Mouse (Mus musculus): ENCODE data around the gene Cyb5r1.

Gene Cyb5r1

GRCm38 (mm10) chr1:134399735-134400134 lies 5.6 kb upstream of the Cyb5r1 start:
- CTCF ChIA-PET, result interaction anchor here in 2 of 4 experiments (0.5 to 1.0 kb wide), 4 partner anchors 18 to 707 kb away, joined by 3 to 5 read pairs (median 3); partner anchors contain the start of gene Klhl12 (in 1 of the 2)

DNA sequence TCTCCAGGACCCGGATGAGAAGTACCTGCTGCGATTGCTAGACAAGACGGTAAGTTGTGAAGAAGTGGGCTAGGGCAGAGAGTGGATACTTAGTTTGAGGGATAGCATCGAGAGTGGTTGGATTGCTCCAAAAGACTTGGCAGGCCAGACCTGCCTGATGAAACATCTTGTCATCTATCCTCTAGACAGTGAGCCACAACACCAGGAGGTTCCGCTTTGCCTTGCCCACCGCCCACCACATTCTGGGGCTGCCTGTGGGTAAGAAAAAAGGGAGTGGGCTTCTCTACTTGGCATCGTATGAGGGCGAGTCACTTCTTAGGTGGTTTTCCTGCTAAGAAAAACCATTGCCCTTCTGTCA lies 1.0 kb downstream of the Cyb5r1 start:
- POLR2A ChIA-PET, result interaction anchor here (0.6 to 2.0 kb wide), 63 partner anchors 8 to 739 kb away, joined by 3 to 69 read pairs (median 4); partner anchors contain the start of genes Adipor1 (in 4 of the 4), Klhl12 (in 3 of the 4), Rabif (in 3 of the 4) and Btg2 (in 1 of the 4)
- CTCF ChIA-PET, result interaction anchor here in 3 of 4 experiments (0.7 to 1.3 kb wide), 5 partner anchors 9 to 113 kb away, joined by 3 to 8 read pairs (median 4); partner anchors contain the start of gene Adipor1 (in 2 of the 3)

More at GRCm38 (mm10) chr1:134399735-134400134, 5.6 kb upstream of the Cyb5r1 start:
- POLR2A ChIA-PET, result interaction anchor here in 3 of 4 experiments (0.5 to 1.4 kb wide), 10 partner anchors 11 to 55 kb away, joined by 3 to 6 read pairs (median 4); partner anchors contain the start of genes Adipor1 (in 3 of the 3) and Klhl12 (in 1 of the 3)

DNA sequence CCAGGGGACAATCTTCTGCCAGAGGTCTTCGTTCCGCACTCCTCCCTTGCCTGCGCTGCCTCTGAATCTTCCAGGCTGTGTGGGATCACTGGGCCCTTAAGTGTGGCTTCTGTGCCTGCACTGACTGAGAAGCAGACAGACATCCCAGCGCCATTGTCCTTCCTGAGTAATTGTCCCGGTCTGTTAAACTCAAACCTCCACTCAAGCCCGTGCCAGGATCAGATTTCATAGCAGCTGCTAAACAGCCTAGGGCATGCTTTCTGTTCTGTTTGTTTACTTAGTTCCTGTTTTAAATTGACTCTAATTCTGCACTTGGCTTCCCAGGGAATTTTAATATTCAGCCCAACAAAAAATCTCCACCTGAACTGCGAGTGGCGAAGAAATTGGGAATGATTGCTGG lies 2.7 kb downstream of the Cyb5r1 start:
- ChIA-PET POLR2A (interaction anchor here in 2 of 4 experiments (0.6 to 1.5 kb wide), 2 partner anchors 26 to 740 kb away, joined by 3 read pairs; no protein-coding TSS in a partner anchor), CTCF (no interaction called here)

GRCm38 (mm10) chr1:134411706-134412629 lies 6.6 kb downstream of the Cyb5r1 start:
- ChIA-PET CTCF (interaction anchor here in 3 of 4 experiments (0.6 to 1.4 kb wide), 4 partner anchors 11 to 260 kb away, joined by 3 to 5 read pairs (median 3); no protein-coding TSS in a partner anchor), POLR2A (interaction anchor here in 3 of 4 experiments (0.8 to 1.4 kb wide), 4 partner anchors 12 to 40 kb away, joined by 3 to 6 read pairs (median 4); no protein-coding TSS in a partner anchor)

DNA sequence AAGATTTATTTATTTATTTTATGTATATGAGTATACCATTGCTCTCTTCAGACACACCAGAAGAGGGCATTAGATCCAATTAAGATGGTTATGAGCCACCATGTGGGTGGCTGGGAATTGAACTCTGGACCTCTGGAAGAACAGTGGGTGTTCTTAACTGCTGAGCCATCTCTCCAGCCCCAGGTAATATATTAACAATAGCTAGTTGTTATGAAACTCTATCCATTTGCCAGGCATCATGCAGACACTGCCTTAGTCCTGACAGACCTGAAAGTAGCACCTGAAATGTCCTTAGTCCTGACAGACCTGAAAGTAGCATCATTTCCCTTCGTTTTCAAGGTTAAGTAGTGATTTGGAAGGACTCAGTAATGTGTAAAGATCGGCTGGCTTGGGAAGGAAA lies 8.7 kb downstream of the Cyb5r1 start:
- CTCF ChIA-PET, result interaction anchor here in 1 of 4 experiments (0.6 kb wide), 1 partner anchor 384 kb away, joined by 3 read pairs; no protein-coding TSS in a partner anchor
- POLR2A ChIA-PET, result interaction anchor here in 3 of 4 experiments (0.6 to 6.6 kb wide), 29 partner anchors 8 to 822 kb away, joined by 3 to 69 read pairs (median 8); partner anchors contain the start of genes Cyb5r1 (in 3 of the 3), Klhl12 (in 2 of the 3), Rabif (in 1 of the 3) and Tmem183a (in 1 of the 3)

DNA sequence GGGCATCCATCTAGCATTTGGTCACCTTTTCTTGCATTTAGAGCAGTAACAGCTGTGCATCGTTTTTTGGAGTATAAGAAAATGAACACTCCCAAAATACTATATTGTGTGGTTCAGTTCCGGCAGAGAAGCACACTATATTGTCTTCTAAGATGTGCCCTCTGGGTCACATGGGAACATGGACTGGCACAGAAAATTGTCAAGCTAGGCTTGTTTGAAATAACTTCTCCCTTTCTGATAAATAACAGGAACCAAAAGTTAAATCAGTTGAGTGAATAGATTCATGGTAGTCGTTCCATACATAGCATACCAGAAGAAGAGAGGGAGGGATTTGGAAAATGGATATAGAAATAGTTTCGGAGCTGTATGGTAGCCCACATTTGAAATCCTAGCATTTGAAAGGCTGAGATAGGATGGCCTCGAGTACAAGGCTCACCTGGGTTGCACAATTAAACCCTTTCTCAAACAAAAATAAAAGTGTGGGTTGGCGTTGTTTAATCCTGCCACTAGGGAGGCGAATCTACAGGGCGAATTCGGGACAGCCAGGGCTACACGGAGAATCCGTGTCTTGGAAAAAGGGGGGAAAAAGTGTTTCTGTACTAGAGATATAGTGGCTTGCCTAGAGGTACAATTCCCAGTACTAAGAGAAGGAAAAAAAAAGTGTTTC lies 9.3 kb downstream of the Cyb5r1 start:
- CTCF ChIA-PET, result interaction anchor here in 3 of 4 experiments (0.6 to 1.3 kb wide), 7 partner anchors 9 to 542 kb away, joined by 3 to 8 read pairs (median 3); partner anchors contain the start of gene Cyb5r1 (in 3 of the 3)
- POLR2A ChIA-PET, result interaction anchor here (0.5 to 6.6 kb wide), 75 partner anchors 7 to 1381 kb away, joined by 3 to 69 read pairs (median 4); partner anchors contain the start of genes Cyb5r1 (in 4 of the 4), Klhl12 (in 2 of the 4), Btg2 (in 1 of the 4) and Ppp1r12b (in 1 of the 4)

- ChIA-PET CTCF (interaction anchor here in 3 of 4 experiments (0.5 to 1.3 kb wide), 8 partner anchors 10 to 541 kb away, joined by 3 to 8 read pairs (median 4); partner anchors contain the start of gene Cyb5r1 (in 3 of the 3)), POLR2A (interaction anchor here (0.5 to 6.6 kb wide), 74 partner anchors 8 to 1381 kb away, joined by 3 to 69 read pairs (median 4); partner anchors contain the start of genes Cyb5r1 (in 4 of the 4), Klhl12 (in 2 of the 4), Btg2 (in 1 of the 4) and Ppp1r12b (in 1 of the 4))
These were observed 9.9 kb downstream of the Cyb5r1 start, which contains the start of gene Adipor1 for GRCm38 (mm10) chr1:134415168-134415831. Gene Adipor1, plus strand, starts transcription at chr1:134415378.

DNA sequence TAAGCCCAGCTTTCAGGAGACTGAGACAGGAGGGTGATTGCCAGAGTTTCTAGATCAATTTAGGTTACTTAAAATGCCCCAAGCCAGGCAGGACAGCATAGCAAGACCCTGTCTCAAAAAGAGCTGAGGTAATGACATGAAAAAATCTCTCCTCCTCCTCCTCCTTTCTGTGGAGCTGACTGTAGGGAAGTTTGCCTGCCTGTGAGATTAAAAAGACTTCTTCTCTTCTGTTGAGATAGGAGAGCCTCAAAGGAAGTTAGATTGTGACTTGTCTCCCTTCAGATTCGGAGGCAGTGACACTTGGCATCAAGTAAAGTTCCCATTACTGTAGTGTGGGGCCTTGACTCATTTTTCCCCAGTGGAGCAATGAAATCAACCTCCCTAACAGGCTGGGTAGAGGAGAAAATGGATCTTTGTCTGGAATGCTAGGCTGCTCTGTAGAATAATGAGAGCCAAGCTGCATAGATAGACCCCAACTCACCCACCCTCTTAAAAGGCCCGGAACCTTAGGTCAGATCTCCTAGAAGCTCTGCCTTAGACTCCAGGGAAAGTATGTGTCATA lies 13.1 kb downstream of the Cyb5r1 start:
- POLR2A ChIA-PET, result interaction anchor here in 3 of 4 experiments (0.6 to 6.6 kb wide), 13 partner anchors 8 to 543 kb away, joined by 3 to 53 read pairs (median 4); partner anchors contain the start of genes Cyb5r1 (in 1 of the 3) and Ube2t (in 1 of the 3)
- CTCF ChIA-PET, result interaction anchor here in 1 of 4 experiments (0.7 kb wide), 1 partner anchor 33 kb away, joined by 3 read pairs; no protein-coding TSS in a partner anchor

DNA sequence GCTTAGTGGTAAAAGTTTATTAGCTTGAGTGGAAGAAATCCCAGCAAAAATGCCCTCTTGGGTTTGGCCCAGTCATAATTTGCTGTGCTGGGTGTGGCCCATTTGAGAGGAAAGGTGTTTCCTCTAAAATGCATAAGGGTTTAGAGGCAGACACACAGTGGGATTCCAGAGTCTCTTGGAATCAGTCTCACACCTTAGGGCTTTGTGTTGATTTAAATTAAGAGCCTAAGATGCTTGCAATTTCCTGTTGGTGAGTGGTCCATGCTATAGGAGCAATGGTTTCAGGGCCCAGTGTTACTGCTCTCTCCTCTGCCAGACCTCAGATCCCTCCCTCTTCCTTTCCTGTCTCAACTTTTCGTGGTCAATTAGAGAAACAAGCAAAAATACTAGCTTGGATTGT lies 13.8 kb downstream of the Cyb5r1 start:
- ChIA-PET CTCF (interaction anchor here in 1 of 4 experiments (0.9 kb wide), 1 partner anchor 100 kb away, joined by 3 read pairs; no protein-coding TSS in a partner anchor), POLR2A (interaction anchor here in 2 of 4 experiments (0.7 to 6.6 kb wide), 13 partner anchors 7 to 98 kb away, joined by 3 to 53 read pairs (median 4); partner anchors contain the start of gene Cyb5r1 (in 1 of the 2))

DNA sequence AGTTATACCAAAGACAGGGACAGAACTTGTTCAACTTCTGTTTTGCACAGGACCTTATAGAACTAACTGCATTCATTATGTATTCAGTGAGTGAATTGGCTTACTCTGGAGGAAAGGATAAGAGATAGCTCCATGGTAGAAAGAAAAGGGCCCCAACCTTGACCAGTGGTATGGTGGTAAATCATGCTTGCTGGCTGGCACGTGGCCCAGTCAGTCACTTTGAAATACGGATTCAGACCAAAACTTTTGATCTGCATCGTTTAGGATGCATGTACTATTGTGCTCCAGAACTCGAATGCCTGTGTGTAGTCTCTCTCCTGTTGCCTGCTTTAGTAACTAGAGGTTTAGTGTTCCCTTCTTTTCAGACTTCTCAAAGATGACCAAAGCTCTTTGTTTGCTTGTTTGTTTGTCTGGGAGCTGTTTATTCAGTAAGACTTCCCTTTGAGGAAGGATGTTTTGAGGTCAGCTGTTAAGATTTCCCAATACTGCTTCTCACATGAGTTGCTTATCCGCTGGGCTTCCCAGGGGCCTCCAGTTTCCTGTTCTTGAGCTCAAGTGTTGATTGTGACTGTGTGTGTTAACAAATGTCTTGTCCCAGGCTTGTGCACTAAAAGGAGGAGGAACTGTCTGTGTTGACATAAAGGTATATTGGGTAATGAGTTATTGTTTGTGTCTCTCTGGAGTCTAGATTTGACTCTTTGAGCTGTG lies 14.5 kb downstream of the Cyb5r1 start:
- ChIA-PET POLR2A (interaction anchor here in 2 of 4 experiments (0.5 to 2.4 kb wide), 9 partner anchors 14 to 98 kb away, joined by 3 to 9 read pairs (median 4); partner anchors contain the start of genes Cyb5r1 (in 2 of the 2) and Klhl12 (in 1 of the 2)), CTCF (interaction anchor here in 2 of 4 experiments (0.6 to 0.9 kb wide), 2 partner anchors 99 to 234 kb away, joined by 3 read pairs; no protein-coding TSS in a partner anchor)

GRCm38 (mm10) chr1:134423911-134424310 lies 18.6 kb downstream of the Cyb5r1 start:
- ChIA-PET CTCF (interaction anchor here in 2 of 4 experiments (0.5 to 0.6 kb wide), 4 partner anchors 92 to 313 kb away, joined by 3 to 5 read pairs (median 4); no protein-coding TSS in a partner anchor), POLR2A (interaction anchor here in 3 of 4 experiments (0.6 to 2.3 kb wide), 9 partner anchors 9 to 946 kb away, joined by 3 to 14 read pairs (median 6); partner anchors contain the start of genes Adipor1 (in 2 of the 3), Cyb5r1 (in 1 of the 3) and Klhl12 (in 1 of the 3))

DNA sequence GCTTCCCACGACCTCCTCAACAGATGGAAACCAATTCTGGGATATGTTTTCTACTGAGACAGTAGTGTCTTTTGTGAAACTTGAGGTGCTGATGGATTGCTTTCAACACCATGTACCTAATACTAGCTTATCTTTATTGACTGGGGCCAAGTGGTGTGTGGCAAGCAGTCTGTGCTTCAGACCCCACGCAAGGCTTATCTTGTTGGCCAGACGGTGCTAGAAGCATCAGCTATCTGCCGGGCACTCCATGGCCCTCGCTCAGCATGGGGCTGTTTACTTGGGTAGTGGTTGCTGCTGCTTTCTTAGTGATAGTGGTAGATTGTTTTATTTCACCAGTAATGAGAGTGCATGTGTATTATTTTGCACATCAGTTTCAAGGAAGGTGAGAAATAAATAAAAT lies 20.9 kb downstream of the Cyb5r1 start:
- POLR2A ChIA-PET, result interaction anchor here in 3 of 4 experiments (0.6 to 2.3 kb wide), 11 partner anchors 8 to 170 kb away, joined by 3 to 8 read pairs (median 4); partner anchors contain the start of genes Adipor1 (in 1 of the 3), Cyb5r1 (in 1 of the 3) and Klhl12 (in 1 of the 3)
- CTCF ChIA-PET, result no interaction called here

DNA sequence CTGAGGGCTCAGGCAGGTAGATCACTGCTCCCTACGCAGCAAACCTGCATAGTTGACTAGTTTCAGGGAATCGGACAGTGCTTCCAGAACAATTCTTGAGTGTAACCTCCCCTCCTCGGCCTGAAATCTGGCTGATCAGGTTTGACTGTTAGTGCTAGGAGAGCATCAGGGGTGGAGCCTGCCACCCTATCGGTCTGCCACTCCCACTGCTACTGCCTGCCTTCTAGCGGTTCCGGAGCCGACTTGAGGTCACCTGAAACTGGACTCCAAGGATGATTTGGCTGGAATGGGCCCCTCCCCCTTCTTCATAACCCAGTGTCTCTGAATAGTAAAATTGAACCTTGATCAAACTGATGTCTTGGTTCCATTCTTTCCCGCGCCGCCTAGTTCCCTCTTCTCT lies 27.6 kb downstream of the Cyb5r1 start:
- ChIA-PET POLR2A (interaction anchor here in 3 of 4 experiments (0.6 to 6.8 kb wide), 5 partner anchors 11 to 77 kb away, joined by 3 to 53 read pairs (median 4); partner anchors contain the start of gene Adipor1 (in 2 of the 3)), CTCF (no interaction called here)

DNA sequence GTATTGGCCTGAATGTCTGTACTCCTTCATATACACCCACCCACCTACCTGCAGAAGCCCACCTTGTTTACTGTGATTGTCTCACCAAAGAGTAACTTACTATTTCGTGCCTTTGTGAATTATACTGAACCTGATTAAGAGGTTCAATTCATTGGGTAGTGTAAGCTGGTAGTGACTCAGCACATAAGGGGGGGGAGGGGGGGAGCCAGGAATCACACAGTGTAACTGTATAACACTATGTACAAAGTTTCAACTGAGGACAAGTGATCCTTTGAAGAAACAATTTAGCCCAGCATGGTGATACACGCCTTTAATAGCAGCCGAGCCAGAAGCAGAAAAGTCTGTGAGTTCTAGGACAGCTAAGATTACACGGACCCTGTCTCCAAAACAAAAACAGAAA lies 28.1 kb downstream of the Cyb5r1 start:
- ChIA-PET CTCF (no interaction called here), POLR2A (interaction anchor here in 3 of 4 experiments (0.6 to 6.8 kb wide), 7 partner anchors 9 to 78 kb away, joined by 3 to 53 read pairs (median 4); partner anchors contain the start of gene Adipor1 (in 2 of the 3))

GRCm38 (mm10) chr1:134435414-134435813 lies 30.1 kb downstream of the Cyb5r1 start:
- ChIA-PET POLR2A (interaction anchor here in 2 of 4 experiments (0.9 to 1.6 kb wide), 8 partner anchors 9 to 56 kb away, joined by 3 to 7 read pairs (median 4); partner anchors contain the start of genes Adipor1 (in 1 of the 2) and Klhl12 (in 1 of the 2)), CTCF (interaction anchor here in 1 of 4 experiments (1.2 kb wide), 1 partner anchor 16 kb away, joined by 4 read pairs; no protein-coding TSS in a partner anchor)
